Mouse (Mus musculus) heart, embryonic 13.5 days (tissue): ENCODE data around the gene Anp32a. TPM values are rescaled to one million over a fixed set of nuclear protein-coding genes. Genes with fewer than 3 reads are reported as not detected.
A peak's percentile ranks its signal among the peaks of the same experiment; 100 is the strongest.

Source experiments
- ATAC-seq: fragments of 200-750 bp; cut with Nextera tagmentation; 2 replicates; pipeline ENCODE4 v1.8.0; 2017; ENCODE audit warnings: moderate TSS enrichment; ENCODE audit not compliant: insufficient number of reproducible peaks, low FRiP score, low TSS enrichment; ENCODE audit errors: extremely low read depth
- H3K27ac ChIP-seq: fragments of 300-500 bp; sonication (generic); replicated peaks from 2 replicates; pipeline ENCODE4 v1.5.1; 2015; ENCODE audit warnings: moderate library complexity, mild to moderate bottlenecking, inconsistent platforms
- H3K27me3 ChIP-seq: fragments of 300-500 bp; sonication (generic); replicated peaks from 2 replicates; pipeline ENCODE4 v1.6.1; 2015; ENCODE audit warnings: mild to moderate bottlenecking, inconsistent platforms
- H3K36me3 ChIP-seq: fragments of 300-500 bp; sonication (generic); 2 replicates; pipeline ENCODE4 v1.6.1; 2015; ENCODE audit warnings: mild to moderate bottlenecking, inconsistent platforms
- H3K4me1 ChIP-seq: fragments of 300-500 bp; sonication (generic); 2 replicates; pipeline ENCODE4 v1.6.1; 2015; ENCODE audit warnings: inconsistent platforms
- H3K4me2 ChIP-seq: fragments of 300-500 bp; sonication (generic); 2 replicates; pipeline ENCODE4 v1.6.1; 2015; ENCODE audit warnings: inconsistent platforms, mild to moderate bottlenecking, moderate library complexity
- H3K4me3 ChIP-seq: fragments of 300-500 bp; sonication (generic); 2 replicates; pipeline ENCODE4 v1.5.1; 2015; ENCODE audit warnings: moderate library complexity, mild to moderate bottlenecking, inconsistent platforms
- H3K9ac ChIP-seq: fragments of 300-500 bp; sonication (generic); 2 replicates; pipeline ENCODE4 v1.6.1; 2015; ENCODE audit warnings: inconsistent platforms, mild to moderate bottlenecking, moderate library complexity
- H3K9me3 ChIP-seq: fragments of 300-500 bp; sonication (generic); 2 replicates; pipeline ENCODE4 v1.6.1; 2016; ENCODE audit warnings: inconsistent platforms
- WGBS: fragments of 180-500 bp; shearing (Covaris S2); methylation state at CpG from one replicate; pipeline ENCODE4 v1.1.7; 2015; ENCODE audit warnings: mixed read lengths; 5-methylcytosine and 5-hydroxymethylcytosine counted together
- polyA plus RNA-seq: library from polyadenylated mRNA; unstranded; fragments of >200 nt; fragmentation: Nextera tagmentation; extraction: Ambion mirVana; gene quantifications from 2 replicates; pipeline ENCODE4 v1.2.1, GENCODE M21; 2015

Anp32a gene
- 150 and 157 TPM in 2 replicates for polyA plus RNA-seq

DNA sequence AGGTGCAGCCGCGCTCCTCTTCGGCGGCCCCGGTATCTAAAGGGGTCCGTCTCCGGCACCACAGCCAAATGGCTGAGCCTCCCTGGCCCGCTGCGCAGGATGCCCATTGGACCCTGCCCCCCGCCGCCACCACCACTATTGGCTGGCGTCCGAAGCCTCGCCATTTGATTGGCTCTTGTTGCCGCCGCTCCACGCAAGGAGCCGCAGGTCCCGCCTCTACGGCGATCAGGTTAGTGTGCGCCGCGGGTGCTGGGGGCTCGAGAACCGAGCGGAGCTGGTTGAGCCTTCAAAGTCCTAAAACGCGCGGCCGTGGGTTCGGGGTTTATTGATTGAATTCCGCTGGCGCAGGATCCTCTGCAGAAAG is at the start of gene Anp32a:
TSS of gene Anp32a (plus strand) at position 171 of the 364 bp plus-strand sequence.
- H3K9ac ChIP-seq: peak within 1 kb of the TSS; percentile 99
- peak; percentile 79 for ATAC-seq
- H3K27me3 ChIP-seq: no peaks in the 10 kb centered on the region
- H3K4me1 ChIP-seq: peaks cover 36% of the 10 kb centered on the region
- no peaks in the 10 kb centered on the region for H3K9me3 ChIP-seq
- no peaks in the 10 kb centered on the region for H3K36me3 ChIP-seq
- under 1% methylated on average over 34 of the region's 34 CpGs for WGBS
- H3K4me3 ChIP-seq: peak within 1 kb of the TSS; percentile 76
- H3K27ac ChIP-seq: peak within 1 kb of the TSS; percentile 100
- H3K4me2 ChIP-seq: peak within 1 kb of the TSS; percentile 94

GRCm38 (mm10) chr9:62295006-62295698 is 45.9 kb upstream of the Anp32a start:
- Histone ChIP-seq H3K4me1 (peaks cover 3% of the 10 kb centered on the region; the same call in 1 of the 2 replicates), H3K4me3 (no peak overlapping the region), H3K27ac (no peak overlapping the region), H3K4me2 (no peak overlapping the region), H3K9me3 (no peaks in the 10 kb centered on the region), H3K36me3 (no peaks in the 10 kb centered on the region), H3K9ac (no peak overlapping the region), H3K27me3 (peaks cover 6% of the 10 kb centered on the region; the same call in 1 of the 2 replicates)
- 25% methylated on average over 7 of the region's 7 CpGs for WGBS
- ATAC-seq: no peak

DNA sequence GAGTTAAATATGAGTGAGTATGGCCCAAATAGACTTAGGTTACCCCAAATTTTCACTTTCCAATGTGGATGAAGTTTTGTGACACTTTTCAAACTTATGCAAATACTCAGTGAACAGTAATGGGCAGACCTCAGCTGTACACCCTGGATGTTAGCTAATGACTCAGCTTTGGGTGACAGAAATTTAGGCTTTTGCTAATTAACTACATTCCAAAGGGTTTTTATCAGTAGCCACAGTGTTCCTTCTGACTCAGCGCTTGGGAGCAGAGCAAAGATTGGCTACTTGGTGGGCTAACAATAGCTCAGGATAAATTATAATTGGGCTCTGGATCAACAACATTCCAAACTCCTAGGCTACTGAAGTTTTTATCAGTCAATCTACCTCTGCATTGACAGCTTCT is 44.2 kb upstream of the Anp32a start:
- 41% methylated on average over 1 of the region's 1 CpGs for WGBS
- Histone ChIP-seq H3K9ac (no peak overlapping the region), H3K27ac (no peak overlapping the region), H3K4me1 (peaks cover 3% of the 10 kb centered on the region; the same call in 1 of the 2 replicates), H3K9me3 (no peaks in the 10 kb centered on the region), H3K4me3 (no peak overlapping the region), H3K4me2 (no peak overlapping the region), H3K27me3 (peaks cover 4% of the 10 kb centered on the region; the same call in 1 of the 2 replicates), H3K36me3 (no peaks in the 10 kb centered on the region)
- no peak for ATAC-seq

- Histone ChIP-seq H3K27me3 (no peaks in the 10 kb centered on the region), H3K4me3 (no peak overlapping the region), H3K4me1 (no peaks in the 10 kb centered on the region), H3K9ac (no peak overlapping the region), H3K4me2 (no peak overlapping the region), H3K9me3 (no peaks in the 10 kb centered on the region), H3K27ac (no peak overlapping the region), H3K36me3 (no peaks in the 10 kb centered on the region)
- ATAC-seq: no peak
- 80% methylated on average over 6 of the region's 6 CpGs for WGBS
Observed at GRCm38 (mm10) chr9:62315556-62315955, 25.5 kb upstream of the Anp32a start.

DNA sequence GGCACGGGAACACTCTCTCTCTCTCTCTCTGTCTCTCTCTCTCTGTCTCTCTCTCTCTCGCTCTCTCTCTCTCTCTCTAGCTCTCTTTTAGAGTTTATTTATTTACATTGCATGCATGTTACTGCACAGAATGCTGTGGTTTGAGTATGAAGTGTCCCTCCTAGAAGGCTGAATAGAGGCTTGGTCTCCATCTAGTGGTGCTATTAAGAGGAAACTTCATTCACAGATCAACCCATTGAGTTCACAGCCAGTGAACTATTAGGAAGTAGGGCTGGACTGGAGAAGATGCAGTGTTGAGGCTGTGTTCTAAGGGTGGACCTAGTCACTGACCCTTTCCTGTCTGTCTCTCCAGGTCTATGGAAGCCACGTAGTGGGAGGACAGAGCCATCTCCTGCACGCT is 22.4 kb upstream of the Anp32a start:
- Histone ChIP-seq H3K4me3 (no peak overlapping the region), H3K9ac (no peak overlapping the region), H3K4me2 (no peak overlapping the region), H3K9me3 (no peaks in the 10 kb centered on the region), H3K27ac (no peak overlapping the region), H3K36me3 (no peaks in the 10 kb centered on the region), H3K27me3 (no peaks in the 10 kb centered on the region), H3K4me1 (no peaks in the 10 kb centered on the region)
- no peak for ATAC-seq
- 75% methylated on average over 4 of the region's 4 CpGs for WGBS

DNA sequence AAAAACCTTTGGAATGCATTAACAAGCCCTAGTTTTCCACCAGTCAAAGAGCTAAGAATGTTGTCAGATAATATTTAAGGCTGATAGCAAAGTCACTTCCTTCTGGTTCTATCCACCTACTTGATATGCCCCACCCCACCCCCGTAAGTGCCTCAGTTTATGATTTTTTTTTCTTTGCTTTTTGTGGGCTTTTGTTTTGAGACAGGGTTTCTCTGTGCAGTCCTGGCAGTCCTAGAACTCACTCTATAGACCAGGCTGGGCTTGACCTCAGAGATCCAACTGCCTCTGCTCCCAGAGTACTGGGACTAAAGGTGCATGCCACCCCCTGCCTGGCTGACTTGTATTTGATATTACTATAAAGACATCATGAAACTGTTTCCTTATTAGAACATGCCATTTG is 17.3 kb upstream of the Anp32a start:
- WGBS: 65% methylated on average over 1 of the region's 1 CpGs
- Histone ChIP-seq H3K27me3 (no peaks in the 10 kb centered on the region), H3K4me3 (no peak overlapping the region), H3K9ac (no peak overlapping the region), H3K4me1 (no peaks in the 10 kb centered on the region), H3K4me2 (no peak overlapping the region), H3K36me3 (no peaks in the 10 kb centered on the region), H3K9me3 (no peaks in the 10 kb centered on the region), H3K27ac (no peak overlapping the region)
- no peak for ATAC-seq

- 64% methylated on average over 3 of the region's 3 CpGs for WGBS
- ATAC-seq: no peak
- H3K27me3 ChIP-seq: no peaks in the 10 kb centered on the region
- H3K27ac ChIP-seq: no peak overlapping the region
- H3K9me3 ChIP-seq: 0 out of 2 replicates have a peak, but pooled peaks cover 6% of the 10 kb centered on the region
- H3K4me3 ChIP-seq: no peak overlapping the region
- H3K36me3 ChIP-seq: no peaks in the 10 kb centered on the region
- H3K4me1 ChIP-seq: no peaks in the 10 kb centered on the region
- H3K9ac ChIP-seq: no peak overlapping the region
- no peak overlapping the region for H3K4me2 ChIP-seq
Observed at GRCm38 (mm10) chr9:62325965-62326364, 15.1 kb upstream of the Anp32a start.

DNA sequence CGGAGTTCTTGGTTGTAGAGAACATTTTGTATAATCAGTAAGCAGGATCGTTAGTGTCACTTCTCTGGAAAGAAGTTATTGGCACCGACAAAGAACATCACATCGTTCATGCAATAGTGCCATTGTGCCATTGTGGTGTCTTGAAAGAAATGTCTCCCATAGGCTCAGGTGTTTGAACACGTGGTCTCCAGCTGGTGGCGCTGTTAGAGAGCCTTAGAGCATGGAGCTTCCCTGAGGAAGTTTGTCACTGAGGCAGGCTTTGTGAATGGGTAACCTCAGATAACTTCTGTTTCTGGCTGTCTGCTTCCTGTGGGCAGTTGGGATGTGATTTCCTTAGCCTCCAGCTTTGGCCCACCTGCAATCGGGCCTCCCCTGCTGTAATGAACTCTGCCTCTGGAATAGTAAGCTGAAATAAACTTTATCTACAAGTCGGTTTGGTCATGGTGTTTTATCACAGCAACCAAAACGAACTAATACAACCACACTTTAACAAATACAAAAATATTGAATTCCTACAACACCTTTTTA is 6.7 kb upstream of the Anp32a start:
- Histone ChIP-seq H3K4me1 (peaks cover 22% of the 10 kb centered on the region), H3K27me3 (no peaks in the 10 kb centered on the region), H3K9me3 (0 out of 2 replicates have a peak, but pooled peaks cover 3% of the 10 kb centered on the region), H3K36me3 (no peaks in the 10 kb centered on the region), H3K4me2 (no peak overlapping the region), H3K9ac (no peak overlapping the region), H3K4me3 (no peak overlapping the region), H3K27ac (no peak overlapping the region)
- no peak for ATAC-seq
- WGBS: 90% methylated on average over 9 of the region's 9 CpGs

DNA sequence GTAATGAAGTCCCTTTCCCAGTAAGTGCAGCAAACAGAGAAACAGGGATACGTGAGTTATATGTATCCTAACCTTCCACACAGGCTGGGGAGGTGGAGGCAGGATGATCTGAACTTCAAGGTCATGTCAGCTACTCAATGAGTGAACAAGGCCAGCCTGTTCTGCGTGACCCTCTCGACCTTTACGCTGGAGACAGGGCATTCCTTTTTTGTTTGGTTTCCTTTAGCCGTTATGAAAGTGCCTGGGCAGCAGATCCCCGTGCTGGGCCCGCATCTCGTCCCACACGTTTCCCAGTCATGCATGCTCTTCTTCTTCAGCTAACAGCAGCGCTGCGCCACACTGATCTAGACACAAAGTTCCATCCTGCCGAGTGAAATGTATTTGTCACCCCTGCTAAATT is 5.7 kb upstream of the Anp32a start:
- Histone ChIP-seq H3K27me3 (no peaks in the 10 kb centered on the region), H3K9ac (peak overlapping the region; percentile 37; the same call in 1 of the 2 replicates), H3K4me3 (no peak overlapping the region), H3K27ac (no peak overlapping the region), H3K36me3 (no peaks in the 10 kb centered on the region), H3K9me3 (no peaks in the 10 kb centered on the region), H3K4me1 (peaks cover 29% of the 10 kb centered on the region), H3K4me2 (no peak overlapping the region)
- no peak for ATAC-seq
- WGBS: 47% methylated on average over 12 of the region's 12 CpGs

GRCm38 (mm10) chr9:62337924-62338635 is 3.0 kb upstream of the Anp32a start:
- H3K27ac ChIP-seq: peak overlapping the region; percentile 29

DNA sequence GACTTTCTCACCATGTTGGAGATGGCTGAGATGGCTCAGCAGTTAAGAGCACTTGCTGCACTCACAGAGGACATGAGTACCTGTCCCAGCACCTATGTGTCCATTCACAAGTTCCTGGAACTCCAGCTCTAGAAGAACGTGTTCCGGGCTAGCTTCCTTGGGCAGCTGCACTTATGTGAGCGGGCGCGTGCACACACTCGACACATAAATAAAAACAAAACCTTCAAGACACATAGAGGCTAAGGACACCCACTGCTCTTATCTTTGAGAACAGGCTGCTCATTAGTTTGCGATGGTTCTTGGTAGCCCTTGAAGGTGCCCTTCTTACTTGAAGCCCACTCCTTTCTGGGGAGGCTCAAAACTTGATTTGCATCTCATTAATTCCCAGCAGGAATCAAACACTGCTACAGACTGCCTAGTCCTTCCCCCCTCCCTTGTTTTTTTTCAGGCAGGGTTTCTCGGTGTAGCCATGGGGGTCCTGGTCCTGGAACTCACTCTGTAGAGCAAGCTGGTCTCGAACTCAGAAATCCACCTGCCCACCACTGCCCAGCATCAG is 2.4 kb upstream of the Anp32a start:
- Histone ChIP-seq H3K27ac (peak overlapping the region; percentile 29; the same call in 1 of the 2 replicates), H3K9me3 (no peaks in the 10 kb centered on the region), H3K9ac (peak overlapping the region; percentile 50), H3K4me3 (no peak overlapping the region), H3K4me1 (peaks cover 31% of the 10 kb centered on the region), H3K4me2 (0 out of 2 replicates have a peak overlapping the region, but pooled peaks have one; percentile 11), H3K27me3 (no peaks in the 10 kb centered on the region), H3K36me3 (no peaks in the 10 kb centered on the region)
- WGBS: 68% methylated on average over 9 of the region's 9 CpGs
- no peak for ATAC-seq

More at GRCm38 (mm10) chr9:62337924-62338635, 3.0 kb upstream of the Anp32a start:
- H3K9ac ChIP-seq: peak overlapping the region; percentile 50; the same call in 1 of the 2 replicates
- no peaks in the 10 kb centered on the region for H3K36me3 ChIP-seq
- no peaks in the 10 kb centered on the region for H3K27me3 ChIP-seq
- H3K9me3 ChIP-seq: no peaks in the 10 kb centered on the region
- 0 out of 2 replicates have a peak overlapping the region, but pooled peaks have one; percentile 11 for H3K4me2 ChIP-seq
- H3K4me3 ChIP-seq: no peak overlapping the region
- H3K4me1 ChIP-seq: peaks cover 31% of the 10 kb centered on the region
- no peak for ATAC-seq
- 54% methylated on average over 4 of the region's 4 CpGs for WGBS
